Mouse (Mus musculus): ENCODE data around the gene Trim8.

GRCm38 (mm10) chr19:46463446-46463845 lies 38.1 kb upstream of the Trim8 start:
- TF ChIP-seq CTCF (IDR thresholded peaks at IDR 0.05; ENCODE audit: low read depth) (no peak), EP300 (IDR thresholded peaks at IDR 0.05; ENCODE audit: low read depth) (no peak)
